Mouse (Mus musculus): Measurements from ENCODE around the gene Zfp609. TPM values are rescaled to one million over a fixed set of nuclear protein-coding genes. Genes with fewer than 3 reads are reported as not detected.

The Zfp609 gene
- polyA plus RNA-seq, 1 experiment from 2014 or later: 12.5 TPM

- H3K4me1 ChIP-seq (replicated peaks; ENCODE audit: control insufficient read depth, insufficient read depth, low read length): 0 out of 2 replicates have a peak, but pooled peaks cover 2% of the 10 kb centered on the region
- H3K36me3 ChIP-seq (ENCODE audit: control insufficient read depth, insufficient read depth, low read length): no peaks in the 10 kb centered on the region
- DNase-seq (ENCODE audit: low spot score) (no peak), ATAC-seq (ENCODE audit: low FRiP score) (no peak)
- no peak overlapping the region for H3K9ac ChIP-seq (ENCODE audit: low read depth, low read length)
- H3K9me3 ChIP-seq (ENCODE audit: control insufficient read depth, low read length): no peaks in the 10 kb centered on the region
- no peak overlapping the region for H3K4me2 ChIP-seq (replicated peaks; ENCODE audit: low read depth, low read length)
- 70% methylated on average over 3 of the region's 3 CpGs for WGBS
- H3K4me3 ChIP-seq (ENCODE audit: low read depth, low read length): no peak overlapping the region
- H3K27me3 ChIP-seq (ENCODE audit: control insufficient read depth, insufficient read depth, low read length): no peaks in the 10 kb centered on the region
- no peak overlapping the region for H3K27ac ChIP-seq (ENCODE audit: low read depth, low read length)
Observed at GRCm38 (mm10) chr9:65645984-65646383, 181.4 kb downstream of the Zfp609 start.

DNA sequence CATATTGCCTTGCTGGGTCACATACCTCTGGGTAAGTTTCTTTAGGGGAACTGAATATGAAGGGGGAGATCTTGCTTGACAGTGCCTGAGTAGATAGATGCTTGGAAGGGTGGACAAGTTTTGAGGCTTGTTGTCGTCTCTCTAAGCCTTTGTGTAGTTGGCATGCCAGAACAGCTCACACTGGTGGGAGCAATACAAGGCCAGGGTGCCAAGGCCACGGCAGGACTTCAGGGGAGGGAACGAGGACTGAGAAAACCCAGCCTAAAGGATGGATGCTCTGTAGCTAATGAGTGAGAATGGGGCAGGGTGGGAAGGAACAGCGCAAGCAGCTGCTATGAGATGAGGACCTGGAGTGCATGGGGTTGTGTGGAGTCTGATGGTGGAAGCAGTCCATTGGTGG is 182.4 kb downstream of the Zfp609 start:
- H3K4me1 ChIP-seq (replicated peaks; ENCODE audit: control insufficient read depth, insufficient read depth, low read length): 0 out of 2 replicates have a peak, but pooled peaks cover 2% of the 10 kb centered on the region
- H3K27me3 ChIP-seq (ENCODE audit: control insufficient read depth, insufficient read depth, low read length): no peaks in the 10 kb centered on the region
- DNase-seq (ENCODE audit: low spot score): no peak
- H3K9me3 ChIP-seq (ENCODE audit: control insufficient read depth, low read length): no peaks in the 10 kb centered on the region
- no peak overlapping the region for H3K9ac ChIP-seq (ENCODE audit: low read depth, low read length)
- no peak overlapping the region for H3K4me2 ChIP-seq (replicated peaks; ENCODE audit: low read depth, low read length)
- H3K36me3 ChIP-seq (ENCODE audit: control insufficient read depth, insufficient read depth, low read length): no peaks in the 10 kb centered on the region
- WGBS: 90% methylated on average over 4 of the region's 4 CpGs
- H3K27ac ChIP-seq (ENCODE audit: low read depth, low read length): no peak overlapping the region
- H3K4me3 ChIP-seq (ENCODE audit: low read depth, low read length): no peak overlapping the region
- ATAC-seq (ENCODE audit: low FRiP score): no peak

DNA sequence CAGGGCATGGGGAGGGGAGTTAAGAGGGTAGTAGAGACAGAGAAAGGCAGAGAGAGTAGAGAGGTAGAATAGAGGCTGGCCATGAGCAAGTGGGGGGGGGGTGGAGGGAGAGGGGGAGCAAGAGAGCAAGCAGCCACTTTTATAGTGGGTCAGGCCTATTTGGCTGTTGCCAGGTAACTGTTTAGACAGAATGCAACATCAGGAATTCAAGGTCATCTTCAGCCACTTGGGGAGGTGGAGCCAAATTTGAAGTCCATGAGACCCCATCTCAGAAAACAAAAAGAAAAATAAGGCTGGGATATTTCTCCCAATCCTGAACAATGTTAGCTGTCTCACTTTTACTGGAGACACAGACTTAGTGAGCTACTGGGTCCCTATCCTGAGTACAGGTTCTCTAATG is 184.8 kb downstream of the Zfp609 start:
- Histone ChIP-seq H3K36me3 (ENCODE audit: control insufficient read depth, insufficient read depth, low read length) (no peaks in the 10 kb centered on the region), H3K4me2 (replicated peaks; ENCODE audit: low read depth, low read length) (no peak overlapping the region), H3K4me3 (ENCODE audit: low read depth, low read length) (no peak overlapping the region), H3K27ac (ENCODE audit: low read depth, low read length) (no peak overlapping the region), H3K9me3 (ENCODE audit: control insufficient read depth, low read length) (no peaks in the 10 kb centered on the region), H3K9ac (ENCODE audit: low read depth, low read length) (no peak overlapping the region), H3K27me3 (ENCODE audit: control insufficient read depth, insufficient read depth, low read length) (no peaks in the 10 kb centered on the region), H3K4me1 (replicated peaks; ENCODE audit: control insufficient read depth, insufficient read depth, low read length) (0 out of 2 replicates have a peak, but pooled peaks cover 2% of the 10 kb centered on the region)
- no peak for DNase-seq (ENCODE audit: low spot score)
- no peak for ATAC-seq (ENCODE audit: low FRiP score)

Other genes starting within 250 kb of the Zfp609 start
- gene Plekho2, start 247.5 kb downstream of the Zfp609 start, polyA plus RNA-seq (2014; fragmentation: Nextera tagmentation; extraction: Ambion mirVana): 10.2 and 10.7 TPM in 2 replicates
- 9.9 and 12.5 TPM in 2 replicates for gene Pif1, start 240.4 kb downstream of the Zfp609 start, polyA plus RNA-seq (2014; fragmentation: Nextera tagmentation; extraction: Ambion mirVana)
- 19.5 and 23.7 TPM in 2 replicates for gene Rbpms2, start 197.9 kb downstream of the Zfp609 start, polyA plus RNA-seq (2014; fragmentation: Nextera tagmentation; extraction: Ambion mirVana)
- 204 and 224 TPM in 2 replicates for gene Oaz2, start 159.6 kb downstream of the Zfp609 start, polyA plus RNA-seq (2014; fragmentation: Nextera tagmentation; extraction: Ambion mirVana)
- gene Pclaf, start 62.7 kb upstream of the Zfp609 start, polyA plus RNA-seq (2014; fragmentation: Nextera tagmentation; extraction: Ambion mirVana): 176 and 188 TPM in 2 replicates
- 35.8 and 40.7 TPM in 2 replicates for gene Trip4, start 81.2 kb upstream of the Zfp609 start, polyA plus RNA-seq (2014; fragmentation: Nextera tagmentation; extraction: Ambion mirVana)
- 22.3 and 26.0 TPM in 2 replicates for gene Csnk1g1, start 81.4 kb upstream of the Zfp609 start, polyA plus RNA-seq (2014; fragmentation: Nextera tagmentation; extraction: Ambion mirVana)
- 512 and 515 TPM in 2 replicates for gene Ppib, start 232.7 kb upstream of the Zfp609 start, polyA plus RNA-seq (2014; fragmentation: Nextera tagmentation; extraction: Ambion mirVana)
- gene Snx22, start 242.2 kb upstream of the Zfp609 start, polyA plus RNA-seq (2014; fragmentation: Nextera tagmentation; extraction: Ambion mirVana): 2.7 and 2.9 TPM in 2 replicates